Mouse (Mus musculus): Measurements from ENCODE around the gene Crk.

DNA sequence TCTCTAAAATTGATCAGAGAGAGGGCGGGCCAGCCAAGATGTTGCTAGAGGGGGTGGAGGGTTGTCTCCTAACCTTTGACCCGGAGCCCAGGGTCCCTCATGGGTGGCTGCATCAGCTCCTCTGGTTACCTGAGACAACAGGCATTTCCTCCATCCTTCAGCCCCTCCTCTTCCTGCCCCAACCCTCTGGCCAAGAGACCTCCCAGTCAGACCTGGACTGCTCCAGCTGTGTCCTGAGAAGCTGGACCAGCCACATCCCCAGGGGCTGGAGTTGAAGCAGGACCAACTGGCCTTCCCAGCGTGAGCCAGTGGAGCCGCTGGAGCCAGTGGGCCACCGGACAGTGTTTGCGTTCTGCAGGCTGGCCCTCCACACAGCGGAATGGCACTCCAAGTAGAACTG, 28.7 kb upstream of the Crk start, which contains the start of gene Myo1c:
- no peak for TF ChIP-seq CTCF (IDR thresholded peaks at IDR 0.05; ENCODE audit: extremely low read depth, insufficient read depth, insufficient read length, insufficient replicate concordance)
- no peak for TF ChIP-seq POLR2A (IDR thresholded peaks at IDR 0.05; ENCODE audit: low read depth, low read length)

Data from spleen, adult 2 months (tissue).